Comparison of ENCODE assay signal across 36 mouse cellular contexts in the genomic region with DNA sequence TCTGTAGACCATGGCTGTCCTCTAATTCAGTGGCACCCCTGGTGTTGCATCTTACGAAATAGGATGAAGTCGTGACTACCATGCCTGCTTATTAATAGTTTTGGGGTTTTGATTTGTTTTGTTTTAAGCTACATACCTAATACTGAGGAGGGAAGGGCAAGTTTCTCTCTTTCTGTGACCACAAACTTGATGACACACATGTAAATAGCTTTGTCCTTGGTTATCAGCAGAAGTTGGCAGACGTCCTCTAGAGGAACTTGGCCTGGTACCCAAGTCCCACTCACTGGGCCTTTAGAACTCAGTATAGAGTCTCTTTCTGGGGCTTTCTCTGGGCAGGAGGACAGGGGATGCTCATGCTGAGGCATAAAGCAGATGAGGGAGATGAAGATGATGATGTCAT. TPM values are rescaled to one million over a fixed set of nuclear protein-coding genes. Genes with fewer than 3 reads are reported as not detected.
DNase-seq lines count a peak whose midpoint lies in the region; ATAC-seq and TF ChIP-seq lines count a peak whose summit lies in the region.
"Had no signal": no experiment of that assay in that cellular context is flagged by ENCODE, and none has a peak within 500 bp of the region (broad histone marks: within the 10 kb centered on the region; RNA-seq: fewer than 3 reads in every experiment).

No protein-coding gene starts in this region.

- TF ChIP-seq CTCF in liver, postnatal 0 days (IDR thresholded peaks at IDR 0.05; ENCODE audit: low read depth): no peak

- ATAC-seq in megakaryocyte, adult 5-6 weeks (ENCODE audit: poor library complexity, severe bottlenecking): peak; percentile 50
- ATAC-seq in liver, postnatal 0 days: no peak
- ATAC-seq: forebrain, embryonic 16.5 days; inflammation-experienced regulatory T-cells, adult 6 months had no signal

- H3K27ac ChIP-seq in liver, postnatal 0 days (ENCODE audit: low read depth): no peak overlapping the region
- H3K27ac ChIP-seq: hindbrain, embryonic 10.5 days; hindbrain, embryonic 15.5 days; kidney, embryonic 15.5 days; limb, embryonic 13.5 days; midbrain, embryonic 12.5 days; neural tube, embryonic 13.5 days had no signal

- no peaks in the 10 kb centered on the region for H3K4me1 ChIP-seq in liver, postnatal 0 days (ENCODE audit: insufficient read depth)
- H3K4me1 ChIP-seq: hindbrain, embryonic 10.5 days; hindbrain, embryonic 15.5 days; kidney, embryonic 15.5 days; limb, embryonic 13.5 days; midbrain, embryonic 12.5 days; neural tube, embryonic 13.5 days had no signal

- 50% methylated on average over 3 of the region's 3 CpGs for WGBS in liver, postnatal 0 days (ENCODE audit: insufficient replicate concordance)

- DNase-seq in 3T3-L1 (ENCODE audit: low read depth, low spot score) (peak; percentile 67), 416B (ENCODE audit: low read depth) (peak; percentile 28)
- peak; percentile 32 to 33 for DNase-seq in adrenal gland, postnatal 36 days
- DNase-seq in kidney, postnatal 4 days: no peak
- DNase-seq in yolk sac, embryonic 10.5 days (ENCODE audit: low spot score): no peak
- DNase-seq in liver, postnatal 0 days: no peak
- DNase-seq: cerebellum, adult 11-12 months; cerebellum, adult 9-11 months; gastrocnemius, postnatal 10 days; heart, postnatal 14 days; kidney, adult 11 months; kidney, postnatal 25 days; lung, adult 2 months; lung, postnatal 14 days; right cerebral cortex, postnatal 4 days; thymus, postnatal 4 days had no signal

- no peaks in the 10 kb centered on the region for H3K36me3 ChIP-seq in liver, postnatal 0 days (replicated peaks; ENCODE audit: insufficient read depth, low read length)
- H3K36me3 ChIP-seq: G1E; hindbrain, embryonic 10.5 days; hindbrain, embryonic 15.5 days; kidney, embryonic 15.5 days; limb, embryonic 13.5 days; midbrain, embryonic 12.5 days; neural tube, embryonic 13.5 days had no signal

- H3K27me3 ChIP-seq in liver, postnatal 0 days (ENCODE audit: insufficient read depth, low read length): no peaks in the 10 kb centered on the region
- H3K27me3 ChIP-seq: hindbrain, embryonic 15.5 days; kidney, embryonic 15.5 days; limb, embryonic 13.5 days; neural tube, embryonic 13.5 days had no signal

- H3K9me3 ChIP-seq in liver, postnatal 0 days (ENCODE audit: low read length): no peaks in the 10 kb centered on the region
- H3K9me3 ChIP-seq: G1E; hindbrain, embryonic 10.5 days; hindbrain, embryonic 15.5 days; kidney, embryonic 15.5 days; limb, embryonic 13.5 days; megakaryocyte, embryonic 14.5 days; midbrain, embryonic 12.5 days; neural tube, embryonic 13.5 days had no signal

- no peak overlapping the region for H3K4me3 ChIP-seq in liver, postnatal 0 days (ENCODE audit: low read depth, low read length)
- H3K4me3 ChIP-seq: erythroblast, embryonic 14.5 days; hindbrain, embryonic 10.5 days; hindbrain, embryonic 15.5 days; kidney, embryonic 15.5 days; limb, embryonic 13.5 days; megakaryocyte, embryonic 14.5 days; midbrain, embryonic 12.5 days; neural tube, embryonic 13.5 days had no signal

- TF ChIP-seq EP300 in liver, postnatal 0 days (IDR thresholded peaks at IDR 0.05; ENCODE audit: low read depth): no peak

- no peak overlapping the region for H3K9ac ChIP-seq in liver, postnatal 0 days (replicated peaks)
- H3K9ac ChIP-seq: hindbrain, embryonic 15.5 days; kidney, embryonic 15.5 days; limb, embryonic 13.5 days; midbrain, embryonic 12.5 days; neural tube, embryonic 13.5 days had no signal

- H3K4me2 ChIP-seq in liver, postnatal 0 days (ENCODE audit: low read depth, low read length): no peak overlapping the region
- H3K4me2 ChIP-seq: hindbrain, embryonic 15.5 days; kidney, embryonic 15.5 days; limb, embryonic 13.5 days; liver, embryonic 11.5 days; midbrain, embryonic 12.5 days; neural tube, embryonic 13.5 days had no signal

RNA-seq across cellular contexts. Expression of a gene that starts 11.7 kb away (rescaled TPM):
- 1 to 10 TPM in 1 of 2 experiments, under 1 TPM in 1; 0.76 to 1.4 TPM for total RNA-seq in adrenal gland, postnatal 36 days (2021)
- 106 and 132 TPM in 2 replicates for total RNA-seq in megakaryocyte, adult 5-6 weeks (2015)
- total RNA-seq in megakaryocyte, adult 5-6 weeks (2017): 62.6 and 73.1 TPM in 2 replicates
- 11.6 and 13.2 TPM in 2 replicates for polyA plus RNA-seq in liver, postnatal 0 days (2015; fragmentation: Nextera tagmentation; extraction: Ambion mirVana)
- total RNA-seq: layer of hippocampus, postnatal 25 days; left cerebral cortex, adult 8-10 months; left cerebral cortex, postnatal 36 days; midbrain, postnatal 0 days had no signal
- polyA plus RNA-seq: erythroblast, embryonic 14.5 days; forebrain, embryonic 11.5 days; forebrain, embryonic 16.5 days; hindbrain, embryonic 15.5 days; inflammation-experienced regulatory T-cells, adult 6 months; midbrain, embryonic 12.5 days had no signal

RNA-seq across cellular contexts. Expression of a gene that starts 25.4 kb away (rescaled TPM):
- total RNA-seq in adrenal gland, postnatal 36 days (2021): 1 to 10 TPM; 1.3 to 1.5 TPM
- total RNA-seq in megakaryocyte, adult 5-6 weeks (2015): 94.9 and 109 TPM in 2 replicates
- total RNA-seq in megakaryocyte, adult 5-6 weeks (2017): 82.8 and 86.5 TPM in 2 replicates
- 11.7 and 11.9 TPM in 2 replicates for polyA plus RNA-seq in liver, postnatal 0 days (2015; fragmentation: Nextera tagmentation; extraction: Ambion mirVana)
- total RNA-seq: layer of hippocampus, postnatal 25 days; left cerebral cortex, adult 8-10 months; left cerebral cortex, postnatal 36 days; midbrain, postnatal 0 days had no signal
- polyA plus RNA-seq: erythroblast, embryonic 14.5 days; forebrain, embryonic 11.5 days; forebrain, embryonic 16.5 days; G1E; hindbrain, embryonic 10.5 days; hindbrain, embryonic 15.5 days; limb, embryonic 13.5 days; midbrain, embryonic 12.5 days; midbrain, postnatal 0 days; neural tube, embryonic 13.5 days had no signal

RNA-seq across cellular contexts. Expression of a gene that starts 38.1 kb away (rescaled TPM):
- under 1 TPM; 0.13 to 0.33 TPM for total RNA-seq in adrenal gland, postnatal 36 days (2021)
- total RNA-seq in megakaryocyte, adult 5-6 weeks (2015): not detected in 2 replicates
- not detected in 2 replicates for total RNA-seq in megakaryocyte, adult 5-6 weeks (2017)
- polyA plus RNA-seq in liver, postnatal 0 days (2015; fragmentation: Nextera tagmentation; extraction: Ambion mirVana): 81.3 and 89.1 TPM in 2 replicates
- total RNA-seq: gastrocnemius, postnatal 10 days; midbrain, postnatal 0 days had no signal
- polyA plus RNA-seq: embryonic facial prominence, embryonic 14.5 days; erythroblast, embryonic 14.5 days; forebrain, embryonic 11.5 days; forebrain, embryonic 16.5 days; G1E; heart, embryonic 14.5 days; hindbrain, embryonic 10.5 days; hindbrain, embryonic 15.5 days; inflammation-experienced regulatory T-cells, adult 6 months; limb, embryonic 13.5 days; midbrain, embryonic 12.5 days; midbrain, postnatal 0 days; neural tube, embryonic 13.5 days had no signal

RNA-seq across cellular contexts. Expression of a gene that starts 47.3 kb away (rescaled TPM):
- 1 to 10 TPM; 2.4 to 3.9 TPM for total RNA-seq in adrenal gland, postnatal 36 days (2021)
- 65.2 and 103 TPM in 2 replicates for total RNA-seq in megakaryocyte, adult 5-6 weeks (2015)
- total RNA-seq in megakaryocyte, adult 5-6 weeks (2017): 95.8 and 100 TPM in 2 replicates
- 8.7 and 12.1 TPM in 2 replicates for polyA plus RNA-seq in liver, postnatal 0 days (2015; fragmentation: Nextera tagmentation; extraction: Ambion mirVana)
- total RNA-seq: midbrain, postnatal 0 days had no signal
- polyA plus RNA-seq: erythroblast, embryonic 14.5 days; forebrain, embryonic 16.5 days had no signal

Comparison
In these comparisons a context has a peak if more than half of its experiments do, and no peak if none do; other contexts are left out.
1. DNase-seq: peak in 3T3-L1 (single experiment), 416B (single experiment) and adrenal gland, postnatal 36 days (2 of 2); none in kidney, postnatal 4 days (0 of 2), yolk sac, embryonic 10.5 days (single experiment) and liver, postnatal 0 days (single experiment).
2. RNA of a gene that starts 11.7 kb away (total RNA-seq): 62.6 to 132 TPM in megakaryocyte, adult 5-6 weeks; 0.76 to 1.4 TPM in adrenal gland, postnatal 36 days; every median in the first group is over 10 times any median in the second.
3. RNA of a gene that starts 25.4 kb away (total RNA-seq): 82.8 to 109 TPM in megakaryocyte, adult 5-6 weeks; 1.3 to 1.5 TPM in adrenal gland, postnatal 36 days; every median in the first group is over 10 times any median in the second.